Mouse (Mus musculus) cerebellum, adult 2 months (tissue): ENCODE measurements at regions not wholly inside any gene's neighbourhood (a gene's known extent, or its start where the extent isn't known, plus 50 kb on each side); places are given as distances from the start of the nearest gene placed in this dataset.

ENCODE experiments used
- DNase-seq, 2 experiments: peaks; one replicate each; pipeline ENCODE4 v3.0.0; 2021
- H3K27ac ChIP-seq: fragments of 200-500 bp; 2 replicates; pipeline ENCODE4 v1.5.1; 2012; ENCODE audit warnings: low read length, control low read depth, inconsistent platforms; ENCODE audit not compliant: insufficient read depth
- H3K27me3 ChIP-seq: fragments of 200-500 bp; 2 replicates; pipeline ENCODE4 v1.6.1; 2012; ENCODE audit warnings: inconsistent platforms, mild to moderate bottlenecking, low read length, moderate library complexity; ENCODE audit not compliant: control insufficient read depth, insufficient read depth
- H3K4me1 ChIP-seq: fragments of 200-500 bp; 2 replicates; pipeline ENCODE4 v1.6.1; 2011; ENCODE audit warnings: low read length; ENCODE audit not compliant: control insufficient read depth, insufficient read depth
- H3K4me3 ChIP-seq: fragments of 200-500 bp; replicated peaks from 2 replicates; pipeline ENCODE3; 2011; ENCODE audit warnings: mild to moderate bottlenecking, low read depth, low read length, control low read depth; ENCODE audit not compliant: insufficient read depth
- CTCF ChIP-seq: fragments of 200-500 bp; IDR thresholded peaks from 2 replicates; pipeline ENCODE4 v1.5.1; 2011; ENCODE audit warnings: low read depth, mild to moderate bottlenecking, control low read depth, low read length, moderate library complexity, borderline replicate concordance; ENCODE audit not compliant: insufficient read depth
- POLR2A ChIP-seq: fragments of 200-500 bp; IDR thresholded peaks from 2 replicates; pipeline ENCODE4 v1.6.1; 2011; ENCODE audit warnings: low read length, control low read depth, borderline replicate concordance; ENCODE audit not compliant: insufficient read depth
- WGBS: fragments of 180-500 bp; shearing (Covaris S2); methylation state at CpG from one replicate; pipeline ENCODE4 v1.1.7; 2018; 5-methylcytosine and 5-hydroxymethylcytosine counted together

DNA sequence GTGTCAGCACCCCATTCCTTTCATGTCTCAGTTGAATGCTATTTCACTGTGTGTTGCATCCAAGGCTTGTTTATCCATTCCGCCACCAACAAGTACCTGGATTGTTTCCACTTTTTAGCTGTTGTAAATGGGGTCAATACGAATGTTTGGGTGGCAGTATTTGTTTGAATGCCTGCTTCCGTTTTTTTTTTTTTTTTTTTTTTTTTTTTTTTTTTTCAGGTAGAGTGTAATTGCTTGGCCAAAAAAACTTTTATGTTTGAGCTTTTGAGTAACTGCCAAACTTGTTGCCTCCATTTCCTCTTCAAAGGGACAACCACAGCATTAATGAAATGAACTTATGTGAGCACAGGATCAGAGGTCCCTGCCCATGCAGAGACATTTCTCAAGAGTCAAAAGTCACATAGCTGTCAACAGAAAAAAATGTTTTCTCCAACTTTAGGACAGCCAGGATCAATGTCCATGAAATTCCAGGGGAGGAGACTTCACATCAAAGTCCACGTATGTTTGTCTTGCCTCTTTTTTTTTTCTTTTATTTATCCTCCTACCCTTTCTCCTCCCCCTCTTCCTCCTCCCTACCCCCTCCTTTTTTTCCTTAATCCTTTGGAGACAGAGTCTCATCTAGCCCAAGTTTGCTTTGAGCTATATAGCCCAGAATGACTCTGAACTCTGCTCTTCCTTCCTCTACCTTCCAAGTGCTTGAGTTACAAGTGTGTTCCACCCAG is 56.5 kb upstream of the Ugp2 start:
- WGBS = 79% methylated on average over 4 of the region's 4 CpGs

GRCm38 (mm10) chr11:21425480-21426101 is 54.6 kb upstream of the Ugp2 start:
- Histone ChIP-seq H3K4me3 (no peak overlapping the region), H3K27me3 (no peaks in the 10 kb centered on the region), H3K4me1 (no peaks in the 10 kb centered on the region), H3K27ac (no peak overlapping the region)
- whole genome bisulfite sequencing = 23% methylated on average over 6 of the region's 6 CpGs
- no peak for TF ChIP-seq POLR2A
- no peak for TF ChIP-seq CTCF
- no peak for DNase-seq

More for the DNA sequence above, 56.5 kb upstream of the Ugp2 start:
- H3K4me1 ChIP-seq = no peaks in the 10 kb centered on the region
- TF ChIP-seq CTCF (no peak), POLR2A (no peak)
- no peak for DNase-seq
- H3K27ac ChIP-seq = no peak overlapping the region
- H3K4me3 ChIP-seq = no peak overlapping the region
- no peaks in the 10 kb centered on the region for H3K27me3 ChIP-seq

DNA sequence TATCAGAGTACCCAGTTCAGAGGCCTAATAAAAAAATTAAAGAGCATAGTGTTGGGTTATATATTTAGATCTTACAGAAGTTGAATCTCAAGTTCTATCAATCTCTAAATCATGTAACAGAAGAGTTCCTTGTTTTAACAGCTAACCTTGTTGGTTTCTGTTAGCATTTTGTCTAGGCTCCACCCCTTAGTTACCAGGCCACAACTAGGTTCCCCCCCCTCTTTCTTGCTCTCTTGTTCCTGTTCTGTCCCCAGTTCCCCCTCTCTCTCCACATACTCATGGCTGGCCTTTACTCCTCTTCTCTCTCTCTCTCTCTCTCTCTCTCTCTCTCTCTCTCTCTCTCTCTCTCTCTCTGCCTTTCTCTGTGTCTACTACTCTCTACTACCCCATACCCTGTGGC is 53.3 kb upstream of the Ugp2 start:
- Histone ChIP-seq H3K27ac (no peak overlapping the region), H3K4me1 (no peaks in the 10 kb centered on the region), H3K4me3 (no peak overlapping the region), H3K27me3 (no peaks in the 10 kb centered on the region)
- TF ChIP-seq CTCF (no peak), POLR2A (no peak)
- DNase-seq = no peak

DNA sequence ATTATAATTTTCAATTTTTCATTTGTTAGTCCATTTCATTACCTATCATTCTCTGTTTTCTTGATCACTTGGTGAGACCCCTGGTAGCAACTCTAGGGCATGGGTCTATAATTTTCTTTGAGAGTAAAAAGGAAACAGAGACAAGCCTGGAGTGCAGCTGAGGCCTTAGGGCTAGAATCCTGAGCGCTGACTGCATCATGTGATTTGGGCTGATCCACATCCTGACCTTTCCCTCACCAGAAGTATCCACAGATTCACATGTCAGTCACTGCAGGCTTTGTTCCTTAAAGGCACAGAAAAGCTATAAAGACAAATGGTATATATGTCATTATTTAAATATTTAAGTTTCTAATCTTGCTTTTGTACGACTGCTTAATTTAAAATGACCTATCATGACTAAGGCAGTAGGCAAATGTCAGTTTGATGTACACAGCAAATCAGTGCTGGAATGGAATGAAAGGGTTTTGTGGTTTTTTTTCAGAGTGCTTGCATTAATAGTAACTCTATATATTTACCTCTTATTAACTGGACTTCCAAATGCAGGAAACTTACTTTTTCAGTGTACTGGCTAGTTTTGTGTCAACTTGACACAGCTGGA is 51.4 kb upstream of the Ugp2 start:
- no peaks in the 10 kb centered on the region for H3K27me3 ChIP-seq
- no peak overlapping the region for H3K4me3 ChIP-seq
- 89% methylated on average over 2 of the region's 2 CpGs for WGBS
- DNase-seq = no peak
- H3K27ac ChIP-seq = no peak overlapping the region
- TF ChIP-seq CTCF (no peak), POLR2A (no peak)
- no peaks in the 10 kb centered on the region for H3K4me1 ChIP-seq
